Mouse (Mus musculus) liver, adult 2 months (tissue): Measurements from ENCODE around the gene Gm29427. TPM values are rescaled to one million over a fixed set of nuclear protein-coding genes. Genes with fewer than 3 reads are reported as not detected.

Source experiments
- DNase-seq: peaks from one replicate; pipeline ENCODE4 v3.0.0-alpha.2; 2011; ENCODE audit warnings: low read depth, low spot score; ENCODE audit errors: extremely low read depth
- H3K27ac ChIP-seq: fragments of 200-500 bp; replicated peaks from 2 replicates; pipeline ENCODE4 v1.5.1; 2012; ENCODE audit warnings: low read depth, mild to moderate bottlenecking, control low read depth, inconsistent platforms, low read length; ENCODE audit not compliant: insufficient read depth
- H3K27me3 ChIP-seq: fragments of 200-500 bp; 2 replicates; pipeline ENCODE4 v1.6.1; 2012; ENCODE audit warnings: mild to moderate bottlenecking, moderate library complexity, low read length, inconsistent platforms; ENCODE audit not compliant: control insufficient read depth, insufficient read depth
- H3K36me3 ChIP-seq: fragments of 200-500 bp; 2 replicates; pipeline ENCODE4 v1.6.1; 2012; ENCODE audit warnings: low read length, inconsistent platforms; ENCODE audit not compliant: control insufficient read depth, insufficient read depth
- H3K4me1 ChIP-seq: fragments of 200-500 bp; 2 replicates; pipeline ENCODE4 v1.6.1; 2011; ENCODE audit warnings: low read length; ENCODE audit not compliant: control insufficient read depth, insufficient read depth
- H3K4me3 ChIP-seq: fragments of 200-500 bp; 2 replicates; pipeline ENCODE4 v1.5.1; 2011; ENCODE audit warnings: low read depth, mild to moderate bottlenecking, control low read depth, low read length, moderate library complexity; ENCODE audit not compliant: insufficient read depth
- H3K79me2 ChIP-seq: fragments of 200-500 bp; 2 replicates; pipeline ENCODE4 v1.6.1; 2012; ENCODE audit warnings: inconsistent platforms, mild to moderate bottlenecking, low read length, moderate library complexity; ENCODE audit not compliant: control insufficient read depth, insufficient read depth
- H3K9ac ChIP-seq: fragments of 200-500 bp; 2 replicates; pipeline ENCODE4 v1.6.1; 2012; ENCODE audit warnings: low read depth, mild to moderate bottlenecking, control low read depth, inconsistent platforms, low read length
- CTCF ChIP-seq: fragments of 200-500 bp; IDR thresholded peaks from 2 replicates; pipeline ENCODE4 v1.5.1; 2011; ENCODE audit warnings: low read depth, low read length, control low read depth
- POLR2A ChIP-seq: fragments of 200-500 bp; IDR thresholded peaks from 2 replicates; pipeline ENCODE4 v1.6.1; 2011; ENCODE audit warnings: low read length, control low read depth; ENCODE audit not compliant: insufficient read depth; ENCODE audit errors: extremely low read depth
- WGBS: fragments of 180-500 bp; shearing (Covaris S2); methylation state at CpG from one replicate; pipeline ENCODE4 v1.1.7; 2018; 5-methylcytosine and 5-hydroxymethylcytosine counted together
- polyA plus RNA-seq: library from polyadenylated mRNA; depleted of rRNA; stranded (reverse); fragments of >200 nt; gene quantifications from 2 replicates; pipeline ENCODE4 v1.2.3, GENCODE M21; 2012; rRNA removed
- total RNA-seq: library from RNA; depleted of rRNA; stranded (reverse); fragments of >200 nt; gene quantifications from 2 replicates; pipeline ENCODE4 v1.2.3, GENCODE M21; 2014; rRNA removed

Gene Gm29427
- total RNA-seq (0.20 TPM in 1 of 2 replicates, not detected in the other), polyA plus RNA-seq (not detected in 2 replicates)

- Histone ChIP-seq H3K27ac (peak within 1 kb of the TSS; percentile 89), H3K9ac (peak within 1 kb of the TSS; percentile 83), H3K36me3 (peaks cover 13% of the 10 kb centered on the region), H3K4me1 (peaks cover 7% of the 10 kb centered on the region), H3K27me3 (no peaks in the 10 kb centered on the region), H3K4me3 (peak within 1 kb of the TSS; percentile 80), H3K79me2 (peaks cover 15% of the 10 kb centered on the region; the same call in 1 of the 2 replicates)
- TF ChIP-seq POLR2A (peak; percentile 77), CTCF (no peak)
- DNase-seq, result peak; percentile 95
- under 1% methylated on average over 38 of the region's 38 CpGs for WGBS
These were observed at the start of gene Gm29427 for GRCm38 (mm10) chr1:130715561-130716217. Gm29427 (minus strand) TSS chr1:130715799.

DNA sequence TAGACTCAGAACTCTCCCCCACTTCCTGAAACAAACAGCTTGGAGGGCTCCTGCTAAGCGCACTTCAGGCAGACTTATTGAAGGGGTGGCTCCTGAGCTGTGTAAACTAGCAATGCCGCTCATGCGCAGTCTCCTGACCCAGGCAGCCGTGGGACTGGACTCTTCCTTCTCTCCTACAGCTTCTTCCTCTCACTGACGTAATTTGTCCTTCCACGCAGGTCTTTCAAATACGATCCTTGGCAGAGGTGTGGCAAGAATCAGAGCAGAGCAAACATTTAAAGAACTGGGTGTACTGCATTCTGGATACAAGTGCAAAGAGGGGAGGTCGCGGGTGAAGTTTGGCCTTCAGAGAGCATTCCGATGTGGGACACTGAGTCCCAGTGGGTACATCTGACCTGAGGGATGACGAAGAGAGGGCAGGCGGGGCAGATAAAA, 48.4 kb upstream of the Gm29427 start:
- 23% methylated on average over 12 of the region's 12 CpGs for WGBS
- H3K27ac ChIP-seq, result peak overlapping the region; percentile 96

DNA sequence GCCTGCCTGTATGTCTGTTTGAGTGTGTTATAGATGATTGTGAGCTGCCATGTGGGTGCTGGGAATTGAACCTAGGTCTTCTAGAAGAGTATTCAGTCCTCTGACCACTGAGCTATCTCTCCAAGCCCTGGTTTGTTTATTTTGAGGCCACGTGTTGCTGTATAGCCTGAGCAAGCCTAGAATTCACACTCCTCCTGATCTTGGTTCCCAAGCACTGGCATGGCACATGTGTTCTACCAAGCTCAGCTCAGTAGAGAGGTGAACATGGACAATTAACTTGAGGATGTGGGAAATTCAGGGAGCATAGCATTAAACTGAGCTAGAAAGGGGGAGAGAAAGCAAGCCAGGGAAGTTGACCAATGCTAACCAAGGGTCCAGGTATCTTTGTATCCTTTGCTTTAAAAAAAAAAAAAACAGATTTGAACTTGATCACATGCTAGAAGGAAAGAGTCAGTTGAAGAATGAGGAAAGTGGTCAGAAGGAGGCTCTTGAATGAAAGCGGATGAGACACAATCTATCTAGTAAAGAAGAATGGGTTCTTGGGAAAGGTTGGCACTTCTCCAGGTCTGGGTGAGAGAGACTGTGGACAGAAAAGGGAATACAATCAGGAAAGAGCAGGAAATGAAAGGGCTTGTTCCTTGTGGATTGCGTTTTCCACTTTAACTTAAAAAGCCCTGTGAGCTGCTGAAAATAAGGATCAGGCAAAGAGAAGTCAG, 46.6 kb upstream of the Gm29427 start:
- Histone ChIP-seq H3K27me3 (no peaks in the 10 kb centered on the region), H3K9ac (no peak overlapping the region), H3K4me1 (peaks cover 26% of the 10 kb centered on the region), H3K36me3 (no peaks in the 10 kb centered on the region), H3K27ac (peak overlapping the region; percentile 84), H3K4me3 (no peak overlapping the region), H3K79me2 (no peaks in the 10 kb centered on the region)
- no peak for TF ChIP-seq POLR2A
- TF ChIP-seq CTCF, result no peak
- 70% methylated on average over 3 of the region's 3 CpGs for WGBS
- DNase-seq, result peak; percentile 65

More for the DNA sequence above, 48.4 kb upstream of the Gm29427 start:
- H3K27me3 ChIP-seq, result no peaks in the 10 kb centered on the region
- H3K4me3 ChIP-seq, result peak overlapping the region; percentile 32; the same call in 1 of the 2 replicates
- no peaks in the 10 kb centered on the region for H3K79me2 ChIP-seq
- DNase-seq, result peak; percentile 99
- peaks cover 28% of the 10 kb centered on the region for H3K4me1 ChIP-seq
- TF ChIP-seq POLR2A (peak; percentile 38; the same call in 1 of the 2 replicates), CTCF (no peak)
- no peaks in the 10 kb centered on the region for H3K36me3 ChIP-seq
- peak overlapping the region; percentile 73 for H3K9ac ChIP-seq

- DNase-seq, result peak; percentile 93
- Histone ChIP-seq H3K4me1 (peaks cover 25% of the 10 kb centered on the region), H3K27me3 (no peaks in the 10 kb centered on the region), H3K9ac (no peak overlapping the region), H3K4me3 (no peak overlapping the region), H3K79me2 (no peaks in the 10 kb centered on the region), H3K27ac (peak overlapping the region; percentile 96), H3K36me3 (no peaks in the 10 kb centered on the region)
- WGBS, result 21% methylated on average over 1 of the region's 1 CpGs
- TF ChIP-seq POLR2A (no peak), CTCF (no peak)
These were observed 46.0 kb upstream of the Gm29427 start for GRCm38 (mm10) chr1:130761597-130761996.

DNA sequence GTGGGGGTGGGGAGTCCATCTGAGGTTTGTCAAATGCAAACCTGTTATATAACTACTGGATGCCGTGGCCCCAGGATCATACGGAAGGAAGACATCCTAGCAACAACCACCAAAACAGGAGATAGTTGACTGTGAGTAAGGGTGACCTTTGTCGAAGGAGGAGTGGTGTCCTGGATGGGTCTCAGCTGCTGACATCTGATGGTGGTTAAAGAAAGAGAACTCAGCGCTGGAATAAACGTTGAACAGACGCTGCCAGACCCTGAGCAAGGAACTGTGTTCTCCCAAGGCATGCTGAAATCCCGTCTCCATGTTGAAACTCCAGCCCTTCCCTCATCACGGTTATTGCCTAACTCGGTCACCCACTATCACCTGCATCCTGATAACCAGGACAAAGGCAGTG, 44.1 kb upstream of the Gm29427 start:
- Histone ChIP-seq H3K36me3 (no peaks in the 10 kb centered on the region), H3K4me3 (no peak overlapping the region), H3K9ac (no peak overlapping the region), H3K27ac (no peak overlapping the region), H3K4me1 (peaks cover 21% of the 10 kb centered on the region), H3K79me2 (no peaks in the 10 kb centered on the region), H3K27me3 (no peaks in the 10 kb centered on the region)
- 65% methylated on average over 9 of the region's 9 CpGs for WGBS
- DNase-seq, result peak; percentile 66
- TF ChIP-seq POLR2A (no peak), CTCF (no peak)
